Mouse (Mus musculus) olfactory bulb, adult 2 months (tissue): Measurements from ENCODE around the gene Pex6. TPM values are rescaled to one million over a fixed set of nuclear protein-coding genes. Genes with fewer than 3 reads are reported as not detected.

Source experiments
- H3K27ac ChIP-seq: fragments of 200-500 bp; 2 replicates; pipeline ENCODE4 v1.5.1; 2012; ENCODE audit warnings: low read depth, low read length; ENCODE audit not compliant: insufficient read depth
- H3K4me1 ChIP-seq: fragments of 200-500 bp; 2 replicates; pipeline ENCODE4 v1.6.1; 2012; ENCODE audit warnings: low read length; ENCODE audit not compliant: control insufficient read depth, insufficient read depth
- H3K4me3 ChIP-seq: fragments of 200-500 bp; 2 replicates; pipeline ENCODE4 v1.5.1; 2012; ENCODE audit warnings: mild to moderate bottlenecking, low read depth, low read length, moderate library complexity; ENCODE audit not compliant: insufficient read depth
- CTCF ChIP-seq: fragments of 200-500 bp; IDR thresholded peaks from 2 replicates; pipeline ENCODE4 v1.5.1; 2012; ENCODE audit warnings: low read depth, mild to moderate bottlenecking, low read length, moderate library complexity; ENCODE audit not compliant: insufficient read depth
- POLR2A ChIP-seq: fragments of 200-500 bp; IDR thresholded peaks from 2 replicates; pipeline ENCODE4 v1.6.1; 2012; ENCODE audit warnings: mild to moderate bottlenecking, low read depth, low read length, moderate library complexity; ENCODE audit not compliant: insufficient read depth
- WGBS: fragments of 180-500 bp; shearing (Covaris S2); methylation state at CpG from one replicate; pipeline ENCODE4 v1.1.7; 2018; 5-methylcytosine and 5-hydroxymethylcytosine counted together
- polyA plus RNA-seq: library from polyadenylated mRNA; stranded (reverse); fragments of >200 nt; gene quantifications from 2 replicates; pipeline ENCODE4 v1.2.4, GENCODE M21; 2012; ENCODE audit warnings: low replicate concordance; ENCODE audit not compliant: missing spikeins, insufficient read depth, insufficient read length

Gene Pex6
- not detected in 2 replicates for polyA plus RNA-seq

DNA sequence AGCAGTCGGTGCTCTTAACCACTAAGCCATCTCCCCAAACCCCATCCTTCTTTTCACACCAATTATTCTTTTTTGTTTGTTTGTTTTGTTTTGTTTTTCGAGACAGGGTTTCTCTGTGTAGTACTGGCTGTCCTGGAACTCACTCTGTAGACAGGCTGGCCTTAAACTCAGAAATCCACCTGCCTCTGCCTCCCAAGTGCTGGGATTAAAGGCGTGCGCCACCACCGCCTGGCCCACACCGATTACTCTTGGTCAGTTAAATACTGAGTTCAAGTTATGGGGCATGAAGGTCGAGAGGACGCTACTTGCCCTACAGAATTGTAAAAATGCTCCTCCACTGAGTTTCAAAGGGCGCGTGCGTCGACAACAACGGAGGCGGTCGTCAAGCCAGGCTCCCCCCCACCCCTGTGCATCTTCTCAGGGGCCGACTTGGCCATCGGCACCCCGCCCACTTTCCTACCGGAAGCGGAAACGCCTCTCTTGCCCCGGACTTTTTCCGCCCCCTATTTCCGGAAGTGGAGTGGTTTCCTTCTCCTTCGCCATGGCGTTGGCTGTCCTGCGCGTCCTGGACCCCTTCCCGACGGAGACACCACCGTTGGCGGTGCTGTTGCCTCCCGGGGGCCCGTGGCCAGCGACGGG lies at the start of gene Pex6:
Gene Pex6 (plus strand): TSS at position 505 of the 639 bp plus-strand sequence.
- H3K4me3 ChIP-seq: peak within 1 kb of the TSS; percentile 61
- no peak for TF ChIP-seq CTCF
- peak; percentile 28; the same call in 1 of the 2 replicates for TF ChIP-seq POLR2A
- H3K4me1 ChIP-seq: 0 out of 2 replicates have a peak, but pooled peaks cover 3% of the 10 kb centered on the region
- 7% methylated on average over 36 of the region's 36 CpGs for WGBS
- H3K27ac ChIP-seq: peak within 1 kb of the TSS; percentile 44; the same call in 1 of the 2 replicates

DNA sequence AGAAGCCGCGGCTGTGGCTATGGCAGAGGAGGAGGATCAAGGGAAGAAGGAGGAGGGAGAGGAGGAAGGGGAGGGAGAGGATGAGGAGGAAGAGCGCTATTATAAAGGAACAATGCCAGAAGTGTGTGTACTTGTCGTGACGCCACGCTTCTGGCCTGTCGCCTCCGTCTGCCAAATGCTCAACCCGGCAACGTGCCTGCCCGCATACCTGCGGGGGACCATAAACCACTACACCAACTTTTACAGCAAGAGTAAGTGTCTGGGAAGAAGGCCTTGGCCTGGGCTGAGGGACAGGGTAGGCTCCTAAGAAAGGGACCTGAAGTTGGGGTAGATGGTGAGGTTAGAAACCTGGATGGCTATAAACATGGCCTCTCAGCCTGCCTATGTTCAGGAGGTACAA lies 49.3 kb upstream of the Pex6 start:
- TF ChIP-seq CTCF (no peak), POLR2A (no peak)
- Histone ChIP-seq H3K4me3 (no peak overlapping the region), H3K4me1 (no peaks in the 10 kb centered on the region), H3K27ac (no peak overlapping the region)
- WGBS: 85% methylated on average over 12 of the region's 12 CpGs

DNA sequence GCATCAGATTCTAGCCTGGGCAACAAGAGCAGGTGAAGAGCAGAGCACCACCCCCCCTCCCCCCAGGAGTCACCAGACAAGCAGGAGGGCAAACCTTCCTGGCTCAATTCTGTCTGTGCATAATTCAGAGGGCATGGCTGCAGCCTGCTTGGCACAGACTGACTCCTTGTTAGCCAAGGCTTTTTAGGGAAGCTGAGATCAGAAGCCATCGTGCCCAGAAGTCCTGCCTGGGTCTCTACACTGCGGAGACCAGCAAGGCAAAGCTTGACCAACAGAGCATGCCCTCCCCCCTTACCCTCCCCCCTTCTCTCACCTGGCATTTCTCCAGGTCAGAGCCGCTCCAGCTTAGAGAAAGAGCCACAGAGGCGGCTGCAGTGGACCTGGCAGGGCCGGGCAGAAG lies 48.5 kb upstream of the Pex6 start:
- no peak overlapping the region for H3K4me3 ChIP-seq
- H3K4me1 ChIP-seq: no peaks in the 10 kb centered on the region
- WGBS: 38% methylated on average over 5 of the region's 5 CpGs
- TF ChIP-seq POLR2A (no peak), CTCF (no peak)
- no peak overlapping the region for H3K27ac ChIP-seq

GRCm38 (mm10) chr17:46667712-46668111 lies 43.6 kb upstream of the Pex6 start:
- no peak overlapping the region for H3K4me3 ChIP-seq
- WGBS: 91% methylated on average over 16 of the region's 16 CpGs
- TF ChIP-seq CTCF: no peak
- no peak for TF ChIP-seq POLR2A
- no peak overlapping the region for H3K27ac ChIP-seq
- no peaks in the 10 kb centered on the region; the same call in 1 of the 2 replicates for H3K4me1 ChIP-seq

DNA sequence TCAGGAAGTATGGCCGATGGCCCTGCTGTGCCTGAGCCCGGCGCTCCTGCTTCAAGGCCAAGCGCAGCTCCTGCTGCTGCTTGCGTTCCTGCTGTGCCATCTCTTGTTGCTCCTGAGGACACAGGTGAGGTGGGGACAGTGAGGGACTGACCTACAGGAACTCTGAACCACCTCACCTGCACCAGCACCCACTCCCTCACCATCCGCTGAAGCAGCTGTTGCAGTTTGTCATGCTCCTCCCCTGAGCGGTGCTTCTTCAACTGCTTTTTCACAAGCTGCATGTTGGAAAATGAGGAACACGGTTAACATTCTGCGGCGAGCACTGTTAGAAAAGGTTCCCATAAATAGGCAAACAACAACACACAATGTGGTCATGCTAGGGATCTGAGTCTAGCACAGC lies 41.4 kb upstream of the Pex6 start:
- 95% methylated on average over 10 of the region's 10 CpGs for WGBS
- TF ChIP-seq CTCF: no peak
- TF ChIP-seq POLR2A: no peak
- no peak overlapping the region for H3K27ac ChIP-seq
- H3K4me3 ChIP-seq: no peak overlapping the region
- peaks cover 9% of the 10 kb centered on the region; the same call in 1 of the 2 replicates for H3K4me1 ChIP-seq

DNA sequence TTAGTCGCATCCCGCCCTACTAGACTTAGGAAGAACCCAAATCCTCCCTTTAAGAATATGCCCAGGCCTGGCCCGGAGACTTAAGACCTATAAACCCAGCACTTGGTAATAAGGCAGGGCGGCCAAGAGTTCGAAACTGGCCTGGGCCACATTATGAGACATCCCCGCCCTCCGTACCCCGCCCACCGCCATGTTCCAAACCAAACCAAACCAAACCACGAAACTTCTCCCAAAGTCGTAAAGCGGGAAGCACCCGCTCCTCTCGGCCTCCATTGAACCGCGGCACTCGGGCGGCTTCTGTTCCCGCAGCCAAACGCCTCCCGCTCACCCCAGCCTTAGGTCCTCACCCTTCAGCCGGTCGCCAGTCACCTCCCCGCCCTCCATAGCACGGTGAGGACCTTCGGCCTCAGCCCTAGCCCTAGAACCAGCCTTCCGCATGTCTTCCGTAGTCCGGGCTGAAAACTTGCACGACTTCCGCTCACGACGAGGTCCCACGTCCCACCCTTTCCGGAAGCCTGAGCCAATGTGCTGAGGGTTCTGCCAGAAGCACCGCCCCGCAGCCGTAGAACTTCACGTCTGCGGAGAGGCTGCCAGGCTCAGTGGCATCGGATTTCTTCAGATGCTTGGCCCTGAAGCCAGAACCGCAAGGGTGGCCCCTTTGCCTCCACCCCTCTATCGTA lies 37.3 kb upstream of the Pex6 start, which contains the start of gene Rrp36:
Gene Rrp36 (minus strand): TSS at position 503 of the 680 bp plus-strand sequence.
- WGBS: under 1% methylated on average over 43 of the region's 43 CpGs
- H3K4me1 ChIP-seq: peaks cover 19% of the 10 kb centered on the region
- peak within 1 kb of the TSS; percentile 95 for H3K4me3 ChIP-seq
- TF ChIP-seq CTCF (no peak), POLR2A (peak; percentile 50; the same call in 1 of the 2 replicates)
- H3K27ac ChIP-seq: peak within 1 kb of the TSS; percentile 10; the same call in 1 of the 2 replicates

DNA sequence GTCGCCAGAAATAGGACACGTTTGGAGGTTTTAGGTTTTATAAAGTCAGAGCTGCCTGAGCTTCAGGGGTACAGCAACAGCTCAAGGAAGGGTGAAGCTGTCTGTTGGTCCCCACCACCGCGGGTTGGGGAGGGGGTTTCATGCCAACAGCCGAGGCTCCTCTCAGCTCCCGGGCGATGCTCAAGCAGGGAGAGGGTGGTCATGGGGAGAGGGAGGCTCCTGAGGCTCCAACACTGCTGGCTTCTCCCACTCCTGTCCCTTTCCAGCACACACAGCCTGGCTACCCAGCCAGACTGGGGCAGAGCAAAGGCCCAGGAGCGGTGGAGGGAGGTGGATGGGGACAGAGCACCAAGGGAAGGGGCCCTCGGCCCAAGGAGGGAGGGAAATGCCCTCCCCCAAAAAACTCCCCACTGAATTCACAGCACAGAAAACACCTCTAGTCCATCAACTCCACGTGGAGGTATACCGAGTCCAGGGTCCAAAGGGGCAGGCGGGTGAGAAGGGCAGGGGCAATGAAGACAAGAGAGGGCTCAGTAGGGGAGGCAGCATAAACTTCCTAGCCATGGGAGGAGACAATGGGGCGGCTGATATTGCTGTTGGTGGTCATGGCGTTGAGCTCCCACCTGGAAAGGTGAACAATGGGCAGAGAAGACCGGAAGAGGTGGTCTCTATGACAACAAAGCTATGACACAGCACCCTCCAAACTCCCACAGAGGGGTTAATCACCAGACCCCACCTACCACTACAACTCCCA lies 36.6 kb upstream of the Pex6 start:
- TF ChIP-seq CTCF (no peak), POLR2A (no peak)
- WGBS: 16% methylated on average over 15 of the region's 15 CpGs

GRCm38 (mm10) chr17:46678416-46678815 lies 32.8 kb upstream of the Pex6 start, which contains the start of gene Mea1:
Gene Mea1, plus strand, starts transcription at chr17:46678793.
- no peak for TF ChIP-seq POLR2A
- TF ChIP-seq CTCF: no peak
- no peak within 1 kb of the TSS for H3K27ac ChIP-seq
- no peak within 1 kb of the TSS for H3K4me3 ChIP-seq
- peaks cover 28% of the 10 kb centered on the region for H3K4me1 ChIP-seq
- WGBS: 78% methylated on average over 9 of the region's 9 CpGs

More for the DNA sequence above, 36.6 kb upstream of the Pex6 start:
- peak overlapping the region; percentile 10; the same call in 1 of the 2 replicates for H3K27ac ChIP-seq
- peak overlapping the region; percentile 27 for H3K4me3 ChIP-seq
- H3K4me1 ChIP-seq: peaks cover 24% of the 10 kb centered on the region
